Mouse (Mus musculus) myocyte (in vitro differentiated cells): ENCODE measurements at regions not wholly inside any gene's neighbourhood (a gene's known extent, or its start where the extent isn't known, plus 50 kb on each side); places are given as distances from the start of the nearest gene placed in this dataset.

Experiments used
- CEBPB ChIP-seq: IDR thresholded peaks from 2 replicates; pipeline ENCODE4 v1.6.1; 2011; ENCODE audit warnings: mild to moderate bottlenecking, moderate library complexity; ENCODE audit not compliant: poor library complexity, insufficient read depth, severe bottlenecking
- E2F4 ChIP-seq: IDR thresholded peaks from one replicate; pipeline ENCODE4 v1.6.1; 2011; ENCODE audit warnings: mild to moderate bottlenecking, control low read depth, moderate library complexity; ENCODE audit not compliant: insufficient read depth
- MAX ChIP-seq: IDR thresholded peaks from one replicate; pipeline ENCODE4 v1.6.1; 2011; ENCODE audit warnings: low read depth, mild to moderate bottlenecking, control low read depth
- POLR2A ChIP-seq: IDR thresholded peaks from one replicate; pipeline ENCODE4 v1.6.1; 2011; ENCODE audit warnings: low read depth, mild to moderate bottlenecking, control low read depth, moderate library complexity; ENCODE audit not compliant: insufficient read length
- POLR2AphosphoS2 ChIP-seq: IDR thresholded peaks from one replicate; pipeline ENCODE4 v1.6.1; 2011; ENCODE audit warnings: low read depth, control low read depth; ENCODE audit not compliant: insufficient read length
- SRF ChIP-seq: IDR thresholded peaks from one replicate; pipeline ENCODE4 v1.6.1; 2011; ENCODE audit warnings: low read depth; ENCODE audit not compliant: control insufficient read depth, insufficient read length
- USF1 ChIP-seq: IDR thresholded peaks from one replicate; pipeline ENCODE4 v1.6.1; 2011; ENCODE audit warnings: low read depth, mild to moderate bottlenecking, control low read depth, moderate library complexity

DNA sequence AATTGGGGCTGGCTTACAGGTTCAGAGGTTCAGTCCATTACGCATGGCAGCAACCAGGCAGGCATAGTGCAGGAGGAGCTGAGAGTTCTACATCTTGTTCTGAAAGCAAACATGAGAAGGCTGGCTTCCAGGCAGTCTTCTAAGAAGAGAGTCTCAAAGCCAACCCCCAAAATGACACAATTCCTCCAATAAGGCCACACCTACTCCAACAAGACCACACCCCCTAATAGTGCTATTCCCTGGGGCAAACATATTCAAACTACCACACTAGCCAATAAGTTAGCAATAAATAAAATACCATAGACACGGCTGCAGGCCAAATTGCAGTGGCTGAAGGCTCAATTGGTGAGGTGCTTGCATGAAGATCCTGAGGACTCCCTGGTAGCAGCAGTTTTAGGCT lies 72.2 kb upstream of the Gpr12 start:
- no peak for TF ChIP-seq SRF
- no peak for TF ChIP-seq POLR2A
- no peak for TF ChIP-seq USF1
- TF ChIP-seq MAX, result no peak
- TF ChIP-seq POLR2AphosphoS2, result no peak
- no peak for TF ChIP-seq E2F4
- no peak for TF ChIP-seq CEBPB
